ENCODE assay signal across 10 mouse cellular contexts in the genomic region with DNA sequence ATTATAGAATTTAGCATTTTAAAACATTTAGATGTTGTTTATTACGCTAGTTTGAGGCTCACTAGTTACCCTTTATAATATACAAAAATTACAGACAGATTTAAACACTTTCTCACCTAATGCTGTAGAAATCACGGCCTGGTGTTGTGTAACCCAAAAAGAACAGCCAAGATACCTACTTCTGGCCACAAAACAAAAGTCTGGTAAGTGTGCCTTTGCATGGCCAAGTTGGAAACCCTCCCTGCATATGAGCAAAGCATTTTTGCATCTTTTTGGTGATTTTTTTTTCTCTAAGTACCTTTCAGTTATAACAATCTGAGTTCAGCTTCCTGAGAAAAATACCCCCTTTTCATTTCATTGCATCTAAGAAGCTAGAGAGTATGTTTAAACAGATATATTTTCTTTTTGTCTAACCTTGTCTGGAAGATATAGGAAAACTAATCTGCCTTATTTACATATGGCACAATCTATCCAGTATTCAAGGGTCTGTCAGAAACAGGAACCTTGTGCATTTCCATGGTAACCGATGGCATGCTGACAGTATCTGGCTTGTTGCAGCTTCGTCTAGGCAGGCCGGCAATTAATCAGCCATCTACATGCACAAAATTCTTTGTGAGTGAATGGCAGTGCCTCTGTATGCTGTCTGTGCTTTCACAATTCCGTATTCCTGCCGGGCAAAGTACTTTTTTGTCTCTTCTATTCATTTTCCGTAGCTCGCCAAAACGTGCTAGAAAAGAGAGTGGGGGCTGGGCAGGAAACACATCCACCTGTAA.
DNase-seq lines count a peak whose midpoint lies in the region; ATAC-seq lines count a peak whose summit lies in the region.
"Had no signal": no experiment of that assay in that cellular context is flagged by ENCODE, and none has a peak within 500 bp of the region (broad histone marks: within the 10 kb centered on the region; RNA-seq: fewer than 3 reads in every experiment).

No protein-coding gene starts in this region.

- no peak overlapping the region for H3K9ac ChIP-seq in forebrain, embryonic 15.5 days (replicated peaks)
- H3K9ac ChIP-seq in liver, embryonic 11.5 days (ENCODE audit: low read depth, low read length) = no peak overlapping the region
- H3K9ac ChIP-seq: liver, embryonic 15.5 days had no signal

- H3K27me3 ChIP-seq in forebrain, embryonic 15.5 days = no peaks in the 10 kb centered on the region
- no peaks in the 10 kb centered on the region for H3K27me3 ChIP-seq in liver, embryonic 11.5 days (replicated peaks; ENCODE audit: control insufficient read depth, insufficient read depth, low read length)
- H3K27me3 ChIP-seq: liver, embryonic 15.5 days had no signal

- DNase-seq in urinary bladder, postnatal 14 days (ENCODE audit: low spot score) = peak; percentile 4
- no peak for DNase-seq in urinary bladder, postnatal 4 days (ENCODE audit: low spot score in 2 of 2)
- peak; percentile 72 for DNase-seq in mesoderm, embryonic 11.5 days (ENCODE audit: low read depth, low spot score)
- no peak for DNase-seq in gastrocnemius, postnatal 14 days
- DNase-seq in liver, embryonic 11.5 days (ENCODE audit: low spot score) = no peak
- DNase-seq in thymus, adult 18-20 months = no peak

- H3K4me1 ChIP-seq in forebrain, embryonic 15.5 days = peaks cover 14% of the 10 kb centered on the region
- no peaks in the 10 kb centered on the region for H3K4me1 ChIP-seq in liver, embryonic 11.5 days (replicated peaks; ENCODE audit: control insufficient read depth, insufficient read depth, low read length)
- H3K4me1 ChIP-seq: liver, embryonic 15.5 days had no signal

- no peaks in the 10 kb centered on the region for H3K9me3 ChIP-seq in forebrain, embryonic 15.5 days
- H3K9me3 ChIP-seq in liver, embryonic 11.5 days (ENCODE audit: control insufficient read depth, low read length) = no peaks in the 10 kb centered on the region
- H3K9me3 ChIP-seq: liver, embryonic 15.5 days had no signal

- intact Hi-C loops in gastrocnemius, postnatal 14 days (cut with DNase I; ENCODE audit: low total_unique reads) = no loop called here

- H3K36me3 ChIP-seq in forebrain, embryonic 15.5 days = no peaks in the 10 kb centered on the region
- no peaks in the 10 kb centered on the region for H3K36me3 ChIP-seq in liver, embryonic 11.5 days (ENCODE audit: control insufficient read depth, insufficient read depth, low read length)
- H3K36me3 ChIP-seq: liver, embryonic 15.5 days had no signal

- H3K4me2 ChIP-seq in forebrain, embryonic 15.5 days (replicated peaks) = peak overlapping the region; percentile 31
- no peak overlapping the region for H3K4me2 ChIP-seq in liver, embryonic 11.5 days
- H3K4me2 ChIP-seq: liver, embryonic 15.5 days had no signal

- H3K4me3 ChIP-seq in forebrain, embryonic 15.5 days = no peak overlapping the region
- H3K4me3 ChIP-seq in liver, embryonic 11.5 days (ENCODE audit: low read depth, low read length) = no peak overlapping the region
- H3K4me3 ChIP-seq: liver, embryonic 15.5 days had no signal

- WGBS in forebrain, embryonic 15.5 days = 8% methylated on average over 10 of the region's 10 CpGs
- WGBS in liver, embryonic 11.5 days = 67% methylated on average over 10 of the region's 10 CpGs

- peak; percentile 94 for ATAC-seq in forebrain, embryonic 15.5 days (replicated peaks)
- ATAC-seq in liver, embryonic 11.5 days (replicated peaks; ENCODE audit: low FRiP score) = no peak
- no peak for ATAC-seq in erythroid progenitor cell, adult 5-6 weeks (replicated peaks; ENCODE audit: low FRiP score, poor library complexity, severe bottlenecking)
- ATAC-seq: intestine, postnatal 0 days had no signal

- peak overlapping the region; percentile 94 for H3K27ac ChIP-seq in forebrain, embryonic 15.5 days (replicated peaks)
- H3K27ac ChIP-seq in liver, embryonic 11.5 days (ENCODE audit: low read depth, low read length) = no peak overlapping the region
- H3K27ac ChIP-seq: liver, embryonic 15.5 days had no signal

Comparison
In these comparisons a context has a peak if more than half of its experiments do, and no peak if none do; other contexts are left out.
1. DNase-seq: peak in urinary bladder, postnatal 14 days (single experiment) and mesoderm, embryonic 11.5 days (single experiment); none in urinary bladder, postnatal 4 days (0 of 2), gastrocnemius, postnatal 14 days (single experiment), liver, embryonic 11.5 days (single experiment) and thymus, adult 18-20 months (0 of 2).